Mouse (Mus musculus): ENCODE results near the gene Klhdc3. TPM values are rescaled to one million over a fixed set of nuclear protein-coding genes. Genes with fewer than 3 reads are reported as not detected.

The Klhdc3 gene
- polyA plus RNA-seq, 1 experiment, result 83.9 TPM

DNA sequence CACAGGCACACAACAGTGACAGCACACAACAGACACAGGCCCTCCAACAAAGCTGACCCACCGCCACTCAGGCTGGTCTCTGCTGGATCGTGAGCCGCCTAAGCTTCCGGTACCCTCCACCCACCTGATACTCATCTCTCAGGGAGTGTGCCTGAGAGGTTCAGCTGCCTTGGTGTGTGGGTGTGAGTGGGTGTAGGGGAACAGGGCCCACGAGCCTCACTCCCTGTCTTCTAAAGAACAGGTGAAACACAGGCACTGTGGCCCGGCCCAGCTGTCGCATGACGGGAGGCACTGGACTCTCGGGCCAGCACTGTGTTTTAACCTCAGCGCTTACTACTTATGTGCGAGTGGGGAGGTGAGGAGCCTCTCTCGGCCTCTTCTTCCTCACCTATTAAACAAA, 21.4 kb upstream of the Klhdc3 start:
- no peak for DNase-seq (ENCODE audit: low read depth)

DNA sequence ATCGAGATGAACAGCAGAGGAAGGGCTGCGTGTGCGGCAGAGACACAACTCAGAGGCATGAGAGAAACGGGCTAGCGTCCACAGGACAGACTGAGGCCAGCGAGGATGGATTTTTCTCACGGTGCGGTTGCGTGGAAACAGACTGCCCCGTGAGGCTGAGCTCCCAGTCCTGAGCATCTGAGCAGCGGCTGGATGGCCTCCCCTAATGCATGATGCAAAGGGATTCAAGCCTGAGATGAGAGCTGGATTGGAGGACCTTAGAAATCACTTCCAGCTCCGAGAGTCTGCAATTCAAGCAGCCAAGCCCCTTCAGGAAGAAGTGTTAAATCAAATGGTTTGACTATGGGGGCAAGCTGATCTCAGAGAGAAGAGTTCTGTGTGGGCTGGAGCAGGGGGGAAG, 20.8 kb upstream of the Klhdc3 start:
- no peak for DNase-seq (ENCODE audit: low read depth)

GRCm38 (mm10) chr17:46699912-46700311, 19.2 kb upstream of the Klhdc3 start:
- DNase-seq (ENCODE audit: low read depth), result no peak

DNA sequence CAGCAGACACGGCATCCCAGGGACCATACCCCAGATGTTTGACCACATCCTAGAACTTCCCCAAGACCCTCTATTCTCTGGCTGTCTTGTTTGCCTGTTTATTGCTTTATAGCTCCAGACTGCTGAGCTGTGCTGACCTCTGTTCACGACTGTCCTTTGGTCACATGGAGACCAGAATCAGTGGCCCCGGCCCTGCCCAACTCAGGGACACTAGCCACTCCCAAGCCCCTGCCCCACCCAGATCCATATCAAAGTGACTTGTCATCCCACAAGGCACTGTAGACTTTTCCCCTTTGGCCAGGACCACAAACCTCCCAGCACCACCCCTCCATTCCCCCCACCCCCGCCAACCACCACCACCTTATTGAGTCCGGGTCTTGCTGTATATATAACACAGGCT, 18.5 kb upstream of the Klhdc3 start:
- no peak for DNase-seq (ENCODE audit: low read depth)

GRCm38 (mm10) chr17:46698515-46698914, 17.8 kb upstream of the Klhdc3 start:
- no peak for DNase-seq (ENCODE audit: low read depth)

DNA sequence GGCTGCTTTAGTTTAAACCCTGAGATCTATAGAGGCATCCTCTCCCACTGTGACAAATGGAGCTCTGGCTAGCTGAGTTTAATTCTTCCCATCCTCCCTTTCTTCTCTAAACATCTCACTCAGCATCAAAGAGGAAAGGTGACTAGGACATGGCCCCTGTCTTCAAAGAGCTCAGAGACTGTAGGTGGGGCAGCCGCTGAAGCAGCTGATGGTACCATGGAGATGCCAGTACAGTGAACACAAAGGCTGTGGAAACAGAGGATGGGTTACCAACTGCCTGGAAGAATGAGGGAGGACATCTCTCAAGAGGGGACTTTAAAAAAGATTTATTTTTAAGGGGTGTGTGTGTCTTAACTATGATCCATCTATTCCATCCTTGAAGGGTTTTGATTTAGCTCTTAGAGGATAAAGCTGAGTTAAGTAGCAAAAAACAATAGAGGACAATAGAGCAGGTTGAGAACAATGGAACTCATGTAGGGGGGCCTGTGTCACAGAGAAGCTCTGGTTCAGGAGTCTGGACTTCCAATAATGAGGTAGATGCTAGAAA, 13.9 kb upstream of the Klhdc3 start:
- DNase-seq (ENCODE audit: low read depth), result no peak

- DNase-seq (ENCODE audit: low read depth), result no peak
These were observed 10.7 kb upstream of the Klhdc3 start for GRCm38 (mm10) chr17:46691390-46691789.

- no peak for DNase-seq (ENCODE audit: low read depth)
These were observed 10.0 kb upstream of the Klhdc3 start for GRCm38 (mm10) chr17:46690665-46691064.

DNA sequence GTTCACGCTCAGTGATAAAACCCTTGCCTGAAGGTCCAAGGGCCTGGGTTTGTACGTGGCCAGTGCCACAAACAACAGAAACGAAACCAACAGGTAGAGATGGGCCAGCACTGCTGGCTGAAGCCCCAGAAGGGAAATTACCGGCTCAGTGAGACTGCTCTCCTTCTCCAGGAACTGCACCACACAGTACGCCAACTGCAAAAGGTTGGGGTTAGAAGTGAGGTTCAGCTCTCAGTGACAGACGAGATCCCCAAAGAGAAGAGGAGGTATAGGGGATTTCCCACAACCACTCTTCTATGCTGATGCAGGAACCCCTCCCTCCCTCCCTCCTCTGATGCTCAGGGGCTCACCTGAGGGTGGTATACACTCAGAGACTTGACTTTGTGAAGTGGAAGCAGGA, 5.2 kb upstream of the Klhdc3 start:
- DNase-seq (ENCODE audit: low read depth), result no peak

DNA sequence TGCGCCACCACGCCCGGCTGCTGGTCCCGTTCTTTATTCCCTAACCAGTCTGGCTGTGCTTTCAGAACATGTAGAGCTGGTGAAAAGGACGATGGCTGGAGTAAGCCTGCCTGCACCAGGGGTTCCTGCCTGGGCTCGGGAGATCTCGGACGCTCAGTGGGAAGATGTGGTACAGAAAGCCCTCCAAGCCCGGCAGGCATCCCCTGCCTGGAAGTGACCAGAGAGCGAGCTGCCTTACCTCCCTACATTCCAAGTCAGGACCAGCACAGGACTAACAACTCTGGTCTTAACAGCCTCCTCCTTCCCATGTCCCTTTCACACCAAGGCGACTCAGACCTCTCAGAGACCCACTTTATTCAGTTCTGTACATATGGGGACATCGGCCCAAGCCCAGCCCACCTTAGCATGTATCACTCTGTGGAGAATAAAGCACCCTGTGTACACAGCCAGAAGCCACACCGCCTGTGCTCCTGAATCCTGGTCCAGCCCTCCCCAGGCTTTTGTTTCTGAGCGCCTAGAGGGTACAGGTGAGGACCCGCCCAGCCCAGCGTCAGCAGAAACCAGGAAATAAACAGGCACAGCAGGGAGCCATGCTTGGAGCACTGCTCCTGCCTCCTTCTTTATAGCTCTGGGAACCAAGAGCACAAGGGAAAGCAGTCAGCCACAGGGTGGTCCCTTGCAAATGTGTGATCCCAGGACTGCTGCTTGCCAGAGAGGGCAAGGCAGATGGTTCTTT, 2.1 kb upstream of the Klhdc3 start:
- DNase-seq (ENCODE audit: low read depth), result no peak

DNA sequence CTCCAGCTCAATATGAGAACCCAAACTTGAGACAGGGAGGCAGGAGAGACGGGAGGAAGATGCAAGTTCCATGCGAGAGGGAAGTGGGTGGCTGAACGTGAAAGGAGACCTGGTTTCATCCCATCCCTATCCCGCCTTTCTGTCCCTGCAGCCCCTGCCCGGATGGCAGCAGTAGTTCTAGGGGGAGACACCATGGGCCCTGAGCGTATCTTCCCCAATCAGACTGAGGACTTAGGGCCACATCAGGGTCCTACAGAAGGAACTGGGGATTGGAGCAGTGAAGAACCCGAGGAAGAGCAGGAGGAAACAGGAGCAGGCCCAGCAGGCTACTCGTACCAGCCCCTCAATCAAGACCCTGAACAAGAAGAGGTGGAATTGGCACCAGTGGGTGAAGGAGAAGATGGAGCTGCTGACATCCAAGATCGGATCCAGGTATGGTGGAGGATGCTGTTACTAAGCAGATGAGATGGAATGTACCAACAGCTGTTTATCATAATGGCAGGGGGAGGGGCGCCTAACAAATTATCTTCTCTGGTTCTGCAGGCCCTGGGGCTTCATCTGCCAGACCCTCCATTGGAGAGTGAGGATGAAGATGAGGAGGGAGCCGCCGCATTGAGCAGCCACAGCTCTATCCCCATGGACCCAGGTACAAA, 878 bp upstream of the Klhdc3 start:
- DNase-seq (ENCODE audit: low read depth), result no peak

GRCm38 (mm10) chr17:46679843-46680759, 613 bp downstream of the Klhdc3 start:
- DNase-seq (ENCODE audit: low read depth), result no peak

DNA sequence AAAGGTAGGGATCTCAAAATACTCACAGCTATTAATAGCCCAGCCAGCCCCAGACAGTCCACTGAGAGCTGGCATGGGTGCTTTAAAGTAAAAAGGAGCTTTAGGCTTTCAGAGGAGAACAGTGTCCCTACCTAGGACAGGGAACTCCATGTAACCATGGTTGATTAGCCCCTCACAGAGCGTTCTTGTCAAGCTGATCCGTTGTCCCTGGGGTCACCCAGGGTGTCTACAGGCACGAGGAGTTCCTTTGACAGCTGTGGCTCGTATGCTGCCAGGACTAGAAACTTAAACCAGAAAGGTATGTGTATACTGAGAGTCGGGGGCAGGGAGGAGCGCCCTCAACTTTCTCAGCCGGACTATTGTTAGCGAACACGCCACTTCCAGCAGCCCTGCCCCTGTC, 1.8 kb downstream of the Klhdc3 start:
- DNase-seq (ENCODE audit: low read depth), result no peak

DNA sequence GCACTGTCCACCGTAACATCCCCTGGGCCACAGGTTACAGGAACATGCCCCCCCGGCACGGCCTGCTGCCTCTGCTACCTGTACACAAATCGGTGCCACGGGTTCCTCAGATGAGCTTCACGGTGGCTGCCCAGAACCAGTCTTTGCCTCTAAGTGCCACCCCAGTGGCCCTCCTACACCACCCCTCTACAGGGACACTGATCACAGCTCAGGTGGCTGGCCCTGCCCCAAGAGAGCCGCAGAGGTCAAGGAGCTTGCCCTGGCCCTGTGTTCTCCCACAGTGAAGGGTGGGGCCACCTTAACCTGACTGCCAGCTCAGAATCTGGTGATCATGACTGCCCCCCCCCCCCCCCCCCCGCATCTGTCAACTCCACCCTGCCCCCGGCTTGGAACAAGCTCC, 2.3 kb downstream of the Klhdc3 start, which contains the start of gene Mea1:
Gene Mea1, plus strand, starts transcription at position 378 of the 400 bp plus-strand sequence.
- no peak for DNase-seq (ENCODE audit: low read depth)

DNA sequence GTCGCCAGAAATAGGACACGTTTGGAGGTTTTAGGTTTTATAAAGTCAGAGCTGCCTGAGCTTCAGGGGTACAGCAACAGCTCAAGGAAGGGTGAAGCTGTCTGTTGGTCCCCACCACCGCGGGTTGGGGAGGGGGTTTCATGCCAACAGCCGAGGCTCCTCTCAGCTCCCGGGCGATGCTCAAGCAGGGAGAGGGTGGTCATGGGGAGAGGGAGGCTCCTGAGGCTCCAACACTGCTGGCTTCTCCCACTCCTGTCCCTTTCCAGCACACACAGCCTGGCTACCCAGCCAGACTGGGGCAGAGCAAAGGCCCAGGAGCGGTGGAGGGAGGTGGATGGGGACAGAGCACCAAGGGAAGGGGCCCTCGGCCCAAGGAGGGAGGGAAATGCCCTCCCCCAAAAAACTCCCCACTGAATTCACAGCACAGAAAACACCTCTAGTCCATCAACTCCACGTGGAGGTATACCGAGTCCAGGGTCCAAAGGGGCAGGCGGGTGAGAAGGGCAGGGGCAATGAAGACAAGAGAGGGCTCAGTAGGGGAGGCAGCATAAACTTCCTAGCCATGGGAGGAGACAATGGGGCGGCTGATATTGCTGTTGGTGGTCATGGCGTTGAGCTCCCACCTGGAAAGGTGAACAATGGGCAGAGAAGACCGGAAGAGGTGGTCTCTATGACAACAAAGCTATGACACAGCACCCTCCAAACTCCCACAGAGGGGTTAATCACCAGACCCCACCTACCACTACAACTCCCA, 6.0 kb downstream of the Klhdc3 start:
- DNase-seq (ENCODE audit: low read depth), result no peak

DNA sequence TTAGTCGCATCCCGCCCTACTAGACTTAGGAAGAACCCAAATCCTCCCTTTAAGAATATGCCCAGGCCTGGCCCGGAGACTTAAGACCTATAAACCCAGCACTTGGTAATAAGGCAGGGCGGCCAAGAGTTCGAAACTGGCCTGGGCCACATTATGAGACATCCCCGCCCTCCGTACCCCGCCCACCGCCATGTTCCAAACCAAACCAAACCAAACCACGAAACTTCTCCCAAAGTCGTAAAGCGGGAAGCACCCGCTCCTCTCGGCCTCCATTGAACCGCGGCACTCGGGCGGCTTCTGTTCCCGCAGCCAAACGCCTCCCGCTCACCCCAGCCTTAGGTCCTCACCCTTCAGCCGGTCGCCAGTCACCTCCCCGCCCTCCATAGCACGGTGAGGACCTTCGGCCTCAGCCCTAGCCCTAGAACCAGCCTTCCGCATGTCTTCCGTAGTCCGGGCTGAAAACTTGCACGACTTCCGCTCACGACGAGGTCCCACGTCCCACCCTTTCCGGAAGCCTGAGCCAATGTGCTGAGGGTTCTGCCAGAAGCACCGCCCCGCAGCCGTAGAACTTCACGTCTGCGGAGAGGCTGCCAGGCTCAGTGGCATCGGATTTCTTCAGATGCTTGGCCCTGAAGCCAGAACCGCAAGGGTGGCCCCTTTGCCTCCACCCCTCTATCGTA, 6.7 kb downstream of the Klhdc3 start, which contains the start of gene Rrp36:
Gene Rrp36, minus strand, starts transcription at position 503 of the 680 bp plus-strand sequence.
- DNase-seq (ENCODE audit: low read depth), result peak; percentile 50

DNA sequence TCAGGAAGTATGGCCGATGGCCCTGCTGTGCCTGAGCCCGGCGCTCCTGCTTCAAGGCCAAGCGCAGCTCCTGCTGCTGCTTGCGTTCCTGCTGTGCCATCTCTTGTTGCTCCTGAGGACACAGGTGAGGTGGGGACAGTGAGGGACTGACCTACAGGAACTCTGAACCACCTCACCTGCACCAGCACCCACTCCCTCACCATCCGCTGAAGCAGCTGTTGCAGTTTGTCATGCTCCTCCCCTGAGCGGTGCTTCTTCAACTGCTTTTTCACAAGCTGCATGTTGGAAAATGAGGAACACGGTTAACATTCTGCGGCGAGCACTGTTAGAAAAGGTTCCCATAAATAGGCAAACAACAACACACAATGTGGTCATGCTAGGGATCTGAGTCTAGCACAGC, 10.8 kb downstream of the Klhdc3 start:
- no peak for DNase-seq (ENCODE audit: low read depth)

- no peak for DNase-seq (ENCODE audit: low read depth)
These were observed 13.0 kb downstream of the Klhdc3 start for GRCm38 (mm10) chr17:46667712-46668111.

DNA sequence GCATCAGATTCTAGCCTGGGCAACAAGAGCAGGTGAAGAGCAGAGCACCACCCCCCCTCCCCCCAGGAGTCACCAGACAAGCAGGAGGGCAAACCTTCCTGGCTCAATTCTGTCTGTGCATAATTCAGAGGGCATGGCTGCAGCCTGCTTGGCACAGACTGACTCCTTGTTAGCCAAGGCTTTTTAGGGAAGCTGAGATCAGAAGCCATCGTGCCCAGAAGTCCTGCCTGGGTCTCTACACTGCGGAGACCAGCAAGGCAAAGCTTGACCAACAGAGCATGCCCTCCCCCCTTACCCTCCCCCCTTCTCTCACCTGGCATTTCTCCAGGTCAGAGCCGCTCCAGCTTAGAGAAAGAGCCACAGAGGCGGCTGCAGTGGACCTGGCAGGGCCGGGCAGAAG, 18.0 kb downstream of the Klhdc3 start:
- no peak for DNase-seq (ENCODE audit: low read depth)

DNA sequence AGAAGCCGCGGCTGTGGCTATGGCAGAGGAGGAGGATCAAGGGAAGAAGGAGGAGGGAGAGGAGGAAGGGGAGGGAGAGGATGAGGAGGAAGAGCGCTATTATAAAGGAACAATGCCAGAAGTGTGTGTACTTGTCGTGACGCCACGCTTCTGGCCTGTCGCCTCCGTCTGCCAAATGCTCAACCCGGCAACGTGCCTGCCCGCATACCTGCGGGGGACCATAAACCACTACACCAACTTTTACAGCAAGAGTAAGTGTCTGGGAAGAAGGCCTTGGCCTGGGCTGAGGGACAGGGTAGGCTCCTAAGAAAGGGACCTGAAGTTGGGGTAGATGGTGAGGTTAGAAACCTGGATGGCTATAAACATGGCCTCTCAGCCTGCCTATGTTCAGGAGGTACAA, 18.7 kb downstream of the Klhdc3 start:
- DNase-seq (ENCODE audit: low read depth), result no peak

DNA sequence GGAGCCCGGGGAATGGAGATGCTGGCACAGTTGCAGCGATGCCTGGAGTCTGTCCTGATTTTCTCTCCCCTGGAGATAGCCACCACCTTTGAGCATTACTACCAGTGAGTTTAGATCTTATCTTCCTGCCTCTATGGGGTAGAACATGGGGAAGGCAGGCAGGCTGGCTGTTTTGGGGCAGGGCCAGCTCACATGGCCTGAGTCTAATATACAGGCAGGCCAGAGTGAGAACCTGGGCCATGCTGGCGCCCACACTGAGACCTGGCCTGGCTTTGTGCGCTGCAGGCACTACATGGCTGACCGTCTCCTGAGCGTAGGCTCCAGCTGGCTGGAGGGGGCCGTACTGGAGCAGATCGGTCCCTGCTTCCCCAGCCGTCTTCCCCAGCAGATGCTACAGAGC, 19.4 kb downstream of the Klhdc3 start:
- no peak for DNase-seq (ENCODE audit: low read depth)

All from gonadal fat pad, adult 2 months (tissue).